Mouse (Mus musculus) E14TG2a.4 (cell line): ENCODE results near the gene Rnf149.
A peak's percentile ranks its signal among the peaks of the same experiment; 100 is the strongest.

Experiments
- H3K27me3 ChIP-seq: 2 replicates; pipeline ENCODE4 v1.6.1; 2014; ENCODE audit warnings: low read length, control low read depth; ENCODE audit not compliant: insufficient read depth
- H3K36me3 ChIP-seq: 2 replicates; pipeline ENCODE4 v1.6.1; 2014; ENCODE audit warnings: low read length, control low read depth; ENCODE audit not compliant: insufficient read depth
- H3K4me1 ChIP-seq: replicated peaks from 2 replicates; pipeline ENCODE4 v1.6.1; 2014; ENCODE audit warnings: low read depth, low read length, control low read depth
- H3K4me3 ChIP-seq: replicated peaks from 2 replicates; pipeline ENCODE4 v1.5.1; 2014; ENCODE audit warnings: mild to moderate bottlenecking, low read length
- H3K9me3 ChIP-seq: 2 replicates; pipeline ENCODE4 v1.6.1; 2014; ENCODE audit warnings: low read length, control low read depth
- CTCF ChIP-seq: conservative IDR thresholded peaks from 2 replicates; pipeline ENCODE4 v1.5.1; 2014; ENCODE audit warnings: low read length
- NANOG ChIP-seq: IDR thresholded peaks from 2 replicates; pipeline ENCODE4 v1.6.1; 2014; ENCODE audit warnings: borderline replicate concordance, low read length, mixed read lengths
- POU5F1 ChIP-seq: IDR thresholded peaks from 2 replicates; pipeline ENCODE4 v1.6.1; 2014; ENCODE audit warnings: low read length, borderline replicate concordance

Rnf149 gene

GRCm38 (mm10) chr1:39530258-39530943 lies 46.8 kb downstream of the Rnf149 start:
- H3K36me3 ChIP-seq, result no peaks in the 10 kb centered on the region
- no peaks in the 10 kb centered on the region for H3K9me3 ChIP-seq
- TF ChIP-seq NANOG (no peak), CTCF (peak; percentile 95)
- H3K4me3 ChIP-seq, result peak overlapping the region; percentile 13; the same call in 1 of the 2 replicates
- H3K27me3 ChIP-seq, result no peaks in the 10 kb centered on the region
- peaks cover 87% of the 10 kb centered on the region for H3K4me1 ChIP-seq

GRCm38 (mm10) chr1:39528319-39528718 lies 48.9 kb downstream of the Rnf149 start:
- Histone ChIP-seq H3K36me3 (no peaks in the 10 kb centered on the region), H3K9me3 (no peaks in the 10 kb centered on the region), H3K27me3 (no peaks in the 10 kb centered on the region), H3K4me3 (no peak overlapping the region), H3K4me1 (peaks cover 85% of the 10 kb centered on the region)
- TF ChIP-seq NANOG, result peak; percentile 98
- peak; percentile 37; the same call in 1 of the 2 replicates for TF ChIP-seq POU5F1
- TF ChIP-seq CTCF, result no peak

- no peak for TF ChIP-seq POU5F1
- no peak for TF ChIP-seq NANOG
- TF ChIP-seq CTCF, result peak; percentile 92
- Histone ChIP-seq H3K4me1 (peaks cover 78% of the 10 kb centered on the region), H3K4me3 (no peak overlapping the region), H3K36me3 (no peaks in the 10 kb centered on the region), H3K27me3 (no peaks in the 10 kb centered on the region), H3K9me3 (no peaks in the 10 kb centered on the region)
These were observed 49.8 kb downstream of the Rnf149 start for GRCm38 (mm10) chr1:39527432-39527831.

GRCm38 (mm10) chr1:39526371-39527167 lies 50.6 kb downstream of the Rnf149 start:
- H3K9me3 ChIP-seq, result no peaks in the 10 kb centered on the region
- H3K27me3 ChIP-seq, result no peaks in the 10 kb centered on the region
- H3K36me3 ChIP-seq, result no peaks in the 10 kb centered on the region
- TF ChIP-seq NANOG (no peak), POU5F1 (no peak), CTCF (no peak)
- peaks cover 77% of the 10 kb centered on the region for H3K4me1 ChIP-seq
- H3K4me3 ChIP-seq, result no peak overlapping the region

- H3K4me1 ChIP-seq, result peaks cover 76% of the 10 kb centered on the region
- TF ChIP-seq NANOG (no peak), CTCF (no peak), POU5F1 (no peak)
- H3K36me3 ChIP-seq, result no peaks in the 10 kb centered on the region
These were observed 51.4 kb downstream of the Rnf149 start for GRCm38 (mm10) chr1:39525763-39526162.

GRCm38 (mm10) chr1:39522519-39522918 lies 54.7 kb downstream of the Rnf149 start:
- H3K4me1 ChIP-seq, result peaks cover 55% of the 10 kb centered on the region
- TF ChIP-seq CTCF (peak; percentile 49), POU5F1 (no peak), NANOG (no peak)
- H3K36me3 ChIP-seq, result no peaks in the 10 kb centered on the region
- H3K27me3 ChIP-seq, result no peaks in the 10 kb centered on the region
- H3K4me3 ChIP-seq, result no peak overlapping the region
- peaks cover 10% of the 10 kb centered on the region for H3K9me3 ChIP-seq

More at GRCm38 (mm10) chr1:39525763-39526162, 51.4 kb downstream of the Rnf149 start:
- H3K9me3 ChIP-seq, result no peaks in the 10 kb centered on the region
- H3K27me3 ChIP-seq, result no peaks in the 10 kb centered on the region
- no peak overlapping the region for H3K4me3 ChIP-seq

- TF ChIP-seq NANOG, result no peak
- TF ChIP-seq CTCF, result no peak
- no peak for TF ChIP-seq POU5F1
- Histone ChIP-seq H3K36me3 (no peaks in the 10 kb centered on the region), H3K4me3 (no peak overlapping the region), H3K9me3 (peaks cover 10% of the 10 kb centered on the region), H3K4me1 (peaks cover 51% of the 10 kb centered on the region), H3K27me3 (no peaks in the 10 kb centered on the region)
These were observed 55.9 kb downstream of the Rnf149 start for GRCm38 (mm10) chr1:39521326-39521725.

GRCm38 (mm10) chr1:39515303-39515991 lies 61.8 kb downstream of the Rnf149 start:
- Histone ChIP-seq H3K27me3 (no peaks in the 10 kb centered on the region), H3K4me3 (no peak overlapping the region), H3K36me3 (no peaks in the 10 kb centered on the region), H3K4me1 (peaks cover 28% of the 10 kb centered on the region), H3K9me3 (peaks cover 10% of the 10 kb centered on the region)
- no peak for TF ChIP-seq NANOG
- no peak for TF ChIP-seq POU5F1
- TF ChIP-seq CTCF, result no peak
